Mouse (Mus musculus): Measurements from ENCODE around the gene Man1b1.
A peak's percentile ranks its signal among the peaks of the same experiment; 100 is the strongest.

The Man1b1 gene

GRCm38 (mm10) chr2:25332286-25333160 lies at the start of gene Man1b1:
Gene Man1b1 (plus strand): TSS chr2:25332338.
- peak; percentile 99 for DNase-seq (ENCODE audit: low spot score)

- DNase-seq (ENCODE audit: low spot score): no peak
Measured at GRCm38 (mm10) chr2:25285551-25285950, 46.6 kb upstream of the Man1b1 start.

GRCm38 (mm10) chr2:25286314-25286713 lies 45.8 kb upstream of the Man1b1 start:
- DNase-seq (ENCODE audit: low spot score): no peak

GRCm38 (mm10) chr2:25286837-25287636 lies 45.1 kb upstream of the Man1b1 start:
- peak; percentile 14 for DNase-seq (ENCODE audit: low spot score)

- no peak for DNase-seq (ENCODE audit: low spot score)
Measured at GRCm38 (mm10) chr2:25287927-25288649, 44.0 kb upstream of the Man1b1 start, which contains the start of gene Tmem210. Gene Tmem210 (plus strand): TSS chr2:25288145.

- DNase-seq (ENCODE audit: low spot score): no peak
Measured at GRCm38 (mm10) chr2:25288734-25289345, 43.3 kb upstream of the Man1b1 start.

GRCm38 (mm10) chr2:25289651-25290050 lies 42.5 kb upstream of the Man1b1 start, which contains the start of gene Lrrc26:
Gene Lrrc26 (plus strand): TSS chr2:25289915.
- no peak for DNase-seq (ENCODE audit: low spot score)

GRCm38 (mm10) chr2:25290101-25290815 lies 41.9 kb upstream of the Man1b1 start:
- no peak for DNase-seq (ENCODE audit: low spot score)

GRCm38 (mm10) chr2:25290816-25291130 lies 41.4 kb upstream of the Man1b1 start:
- no peak for DNase-seq (ENCODE audit: low spot score)

GRCm38 (mm10) chr2:25291184-25292053 lies 40.7 kb upstream of the Man1b1 start:
- no peak for DNase-seq (ENCODE audit: low spot score)

- DNase-seq (ENCODE audit: low spot score): no peak
Measured at GRCm38 (mm10) chr2:25292054-25292544, 40.0 kb upstream of the Man1b1 start.

- peak; percentile 60 for DNase-seq (ENCODE audit: low spot score)
Measured at GRCm38 (mm10) chr2:25292856-25293255, 39.3 kb upstream of the Man1b1 start.

- no peak for DNase-seq (ENCODE audit: low spot score)
Measured at GRCm38 (mm10) chr2:25293706-25294105, 38.4 kb upstream of the Man1b1 start.

- DNase-seq (ENCODE audit: low spot score): no peak
Measured at GRCm38 (mm10) chr2:25297093-25297492, 35.0 kb upstream of the Man1b1 start.

GRCm38 (mm10) chr2:25298046-25298445 lies 34.1 kb upstream of the Man1b1 start:
- DNase-seq (ENCODE audit: low spot score): no peak

- DNase-seq (ENCODE audit: low spot score): no peak
Measured at GRCm38 (mm10) chr2:25303452-25303851, 28.7 kb upstream of the Man1b1 start.

- DNase-seq (ENCODE audit: low spot score): no peak
Measured at GRCm38 (mm10) chr2:25303931-25304656, 28.0 kb upstream of the Man1b1 start.

GRCm38 (mm10) chr2:25304657-25305541 lies 27.2 kb upstream of the Man1b1 start:
- no peak for DNase-seq (ENCODE audit: low spot score)

Data from testis, postnatal 14 days (tissue).